Mouse (Mus musculus) midbrain, embryonic 15.5 days (tissue): ENCODE measurements around the gene Bloc1s5. TPM values are rescaled to one million over a fixed set of nuclear protein-coding genes. Genes with fewer than 3 reads are reported as not detected.

Experiments
- ATAC-seq: fragments of 200-750 bp; cut with Nextera tagmentation; replicated peaks from 2 replicates; pipeline ENCODE4 v1.8.0; 2017; ENCODE audit warnings: moderate TSS enrichment
- H3K27ac ChIP-seq: fragments of 300-500 bp; sonication (generic); 2 replicates; pipeline ENCODE4 v1.5.1; 2015; ENCODE audit warnings: mild to moderate bottlenecking, inconsistent platforms
- H3K27me3 ChIP-seq: fragments of 300-500 bp; sonication (generic); replicated peaks from 2 replicates; pipeline ENCODE4 v1.6.1; 2015; ENCODE audit warnings: inconsistent platforms
- H3K36me3 ChIP-seq: fragments of 300-500 bp; sonication (generic); replicated peaks from 2 replicates; pipeline ENCODE4 v1.6.1; 2015; ENCODE audit warnings: inconsistent platforms
- H3K4me1 ChIP-seq: fragments of 300-500 bp; sonication (generic); 2 replicates; pipeline ENCODE4 v1.6.1; 2015; ENCODE audit warnings: inconsistent platforms
- H3K4me2 ChIP-seq: fragments of 300-500 bp; sonication (generic); 2 replicates; pipeline ENCODE4 v1.6.1; 2015; ENCODE audit warnings: inconsistent platforms, mild to moderate bottlenecking, moderate library complexity
- H3K4me3 ChIP-seq: fragments of 300-500 bp; sonication (generic); 2 replicates; pipeline ENCODE4 v1.5.1; 2015; ENCODE audit warnings: mild to moderate bottlenecking, inconsistent platforms
- H3K9ac ChIP-seq: fragments of 300-500 bp; sonication (generic); 2 replicates; pipeline ENCODE4 v1.6.1; 2015; ENCODE audit warnings: mild to moderate bottlenecking, inconsistent platforms
- H3K9me3 ChIP-seq: fragments of 300-500 bp; sonication (generic); 2 replicates; pipeline ENCODE4 v1.6.1; 2016; ENCODE audit warnings: inconsistent platforms
- WGBS: fragments of 180-500 bp; shearing (Covaris S2); methylation state at CpG from one replicate; pipeline ENCODE4 v1.1.7; 2015; ENCODE audit warnings: mixed read lengths; 5-methylcytosine and 5-hydroxymethylcytosine counted together
- polyA plus RNA-seq: library from polyadenylated mRNA; unstranded; fragments of >200 nt; fragmentation: Nextera tagmentation; extraction: Ambion mirVana; gene quantifications from 2 replicates; pipeline ENCODE4 v1.2.1, GENCODE M21; 2015

Gene Bloc1s5
- polyA plus RNA-seq, 1 experiment from 2014 or later, result 21.0 TPM

DNA sequence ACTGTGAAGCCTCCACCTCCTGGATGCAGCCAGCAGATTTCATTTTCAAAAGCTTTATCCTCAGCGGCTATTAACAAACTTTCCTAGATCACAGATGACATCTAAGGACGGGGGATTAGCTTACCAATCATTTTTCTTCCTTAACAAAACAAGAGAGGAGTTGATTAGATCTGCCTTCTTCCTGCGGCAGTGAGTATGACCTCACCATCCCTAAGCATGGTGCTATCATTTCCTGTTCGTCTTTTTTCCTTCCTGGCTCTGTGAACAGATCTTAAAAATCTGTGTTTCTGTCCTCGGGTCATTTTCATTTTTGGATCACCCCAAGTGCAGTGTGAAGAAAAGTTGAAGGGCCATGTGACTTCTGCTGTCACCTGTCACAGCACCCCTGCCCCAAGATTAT is 20.6 kb downstream of the Bloc1s5 start:
- ATAC-seq, result no peak
- Histone ChIP-seq H3K4me3 (no peak overlapping the region), H3K9ac (no peak overlapping the region), H3K36me3 (no peaks in the 10 kb centered on the region; the same call in 1 of the 2 replicates), H3K4me2 (no peak overlapping the region), H3K9me3 (no peaks in the 10 kb centered on the region), H3K27me3 (no peaks in the 10 kb centered on the region), H3K27ac (no peak overlapping the region), H3K4me1 (no peaks in the 10 kb centered on the region)
- 67% methylated on average over 5 of the region's 5 CpGs for WGBS

DNA sequence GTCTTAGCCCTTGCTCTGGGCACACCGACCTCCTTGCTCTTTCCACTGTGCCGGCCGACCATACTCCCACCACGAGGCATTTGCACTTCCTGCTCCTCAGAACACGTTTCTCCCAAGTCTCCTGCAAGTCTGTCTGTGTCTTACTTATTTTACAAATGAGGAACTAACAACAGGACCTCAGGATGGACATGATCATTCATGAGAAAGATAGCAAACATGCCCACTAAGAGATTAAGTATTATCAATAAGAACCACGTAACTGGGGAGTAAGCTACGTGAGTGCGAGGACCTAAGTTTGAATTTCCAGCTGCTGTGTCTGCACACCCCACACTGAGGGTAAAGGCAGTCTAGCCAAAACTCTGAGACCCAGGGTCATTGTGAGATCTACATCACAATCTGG is 21.3 kb downstream of the Bloc1s5 start:
- WGBS, result 91% methylated on average over 8 of the region's 8 CpGs
- H3K4me3 ChIP-seq, result no peak overlapping the region
- no peak overlapping the region for H3K4me2 ChIP-seq
- H3K4me1 ChIP-seq, result no peaks in the 10 kb centered on the region
- no peaks in the 10 kb centered on the region for H3K27me3 ChIP-seq
- H3K9me3 ChIP-seq, result no peaks in the 10 kb centered on the region
- H3K9ac ChIP-seq, result no peak overlapping the region
- H3K36me3 ChIP-seq, result no peaks in the 10 kb centered on the region; the same call in 1 of the 2 replicates
- H3K27ac ChIP-seq, result no peak overlapping the region
- ATAC-seq, result no peak

DNA sequence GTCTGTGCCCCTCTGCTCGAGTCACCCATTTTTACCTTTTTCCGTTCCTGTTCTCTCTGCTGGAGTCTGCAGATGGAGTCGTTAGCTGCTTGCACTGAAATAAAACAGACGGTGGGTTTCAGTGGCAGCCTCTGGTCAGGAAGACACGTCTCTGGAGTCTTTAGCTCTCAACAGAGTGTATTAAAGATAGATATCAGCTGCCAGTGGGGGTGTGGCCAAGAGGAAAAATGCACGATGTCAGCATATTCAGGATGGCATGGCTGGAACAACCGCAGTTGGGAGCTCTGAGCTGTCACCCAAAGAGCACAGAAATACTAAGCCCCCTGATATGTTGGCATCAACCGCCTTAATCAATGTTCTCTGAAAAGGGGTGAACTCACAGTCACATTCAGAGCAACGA is 22.3 kb downstream of the Bloc1s5 start:
- WGBS, result 93% methylated on average over 9 of the region's 9 CpGs
- H3K4me3 ChIP-seq, result no peak overlapping the region

DNA sequence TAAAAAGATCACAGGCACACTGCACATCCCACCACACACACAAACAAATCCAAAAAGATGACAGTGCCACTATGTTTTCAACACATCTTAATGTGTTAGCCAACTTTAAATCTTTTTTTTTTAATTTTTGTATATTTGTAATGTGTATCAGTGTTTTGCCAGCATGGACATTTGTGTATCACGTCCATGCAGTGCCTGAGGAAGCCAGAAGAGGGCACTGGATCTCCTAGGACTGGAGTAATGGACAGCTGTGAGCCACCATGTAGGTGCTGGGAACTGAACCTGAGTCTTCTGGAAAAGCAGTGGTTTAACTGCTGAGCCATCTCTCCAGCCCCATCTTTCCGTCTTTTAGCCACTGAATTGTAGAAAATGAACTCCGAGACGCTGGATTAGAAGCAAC is 22.7 kb downstream of the Bloc1s5 start:
- WGBS, result 95% methylated on average over 4 of the region's 4 CpGs
- Histone ChIP-seq H3K4me3 (no peak overlapping the region), H3K9me3 (no peaks in the 10 kb centered on the region), H3K4me2 (no peak overlapping the region), H3K36me3 (no peaks in the 10 kb centered on the region; the same call in 1 of the 2 replicates), H3K9ac (no peak overlapping the region), H3K27me3 (no peaks in the 10 kb centered on the region), H3K27ac (no peak overlapping the region), H3K4me1 (no peaks in the 10 kb centered on the region)
- ATAC-seq, result no peak

More for the DNA sequence above, 22.3 kb downstream of the Bloc1s5 start:
- H3K27me3 ChIP-seq, result no peaks in the 10 kb centered on the region
- H3K4me2 ChIP-seq, result no peak overlapping the region
- no peak for ATAC-seq
- H3K36me3 ChIP-seq, result no peaks in the 10 kb centered on the region; the same call in 1 of the 2 replicates
- H3K9ac ChIP-seq, result no peak overlapping the region
- no peaks in the 10 kb centered on the region for H3K9me3 ChIP-seq
- H3K4me1 ChIP-seq, result no peaks in the 10 kb centered on the region
- H3K27ac ChIP-seq, result no peak overlapping the region

DNA sequence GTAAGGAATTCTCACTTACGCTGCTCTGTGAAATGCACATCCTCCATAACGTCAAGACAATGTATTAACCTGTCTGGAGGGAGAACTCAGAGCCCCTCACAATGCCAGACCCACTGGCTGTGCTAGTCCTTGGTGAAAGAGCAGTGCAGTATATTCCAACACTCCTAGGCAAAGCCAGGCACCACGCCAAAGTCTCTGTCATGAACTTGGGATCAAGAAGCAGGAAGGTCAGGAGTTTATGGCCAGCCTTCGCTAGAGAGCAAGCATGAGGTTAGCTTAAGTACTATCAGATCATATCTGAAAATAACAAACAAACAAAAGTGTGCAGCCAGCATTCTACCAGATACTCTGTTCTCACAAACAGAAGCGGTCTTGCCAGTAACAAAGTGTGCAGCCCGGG is 24.6 kb downstream of the Bloc1s5 start:
- Histone ChIP-seq H3K27me3 (no peaks in the 10 kb centered on the region), H3K27ac (no peak overlapping the region), H3K9ac (no peak overlapping the region), H3K36me3 (no peaks in the 10 kb centered on the region; the same call in 1 of the 2 replicates), H3K4me3 (no peak overlapping the region), H3K9me3 (no peaks in the 10 kb centered on the region), H3K4me2 (no peak overlapping the region), H3K4me1 (no peaks in the 10 kb centered on the region)
- no peak for ATAC-seq
- WGBS, result 88% methylated on average over 6 of the region's 6 CpGs

DNA sequence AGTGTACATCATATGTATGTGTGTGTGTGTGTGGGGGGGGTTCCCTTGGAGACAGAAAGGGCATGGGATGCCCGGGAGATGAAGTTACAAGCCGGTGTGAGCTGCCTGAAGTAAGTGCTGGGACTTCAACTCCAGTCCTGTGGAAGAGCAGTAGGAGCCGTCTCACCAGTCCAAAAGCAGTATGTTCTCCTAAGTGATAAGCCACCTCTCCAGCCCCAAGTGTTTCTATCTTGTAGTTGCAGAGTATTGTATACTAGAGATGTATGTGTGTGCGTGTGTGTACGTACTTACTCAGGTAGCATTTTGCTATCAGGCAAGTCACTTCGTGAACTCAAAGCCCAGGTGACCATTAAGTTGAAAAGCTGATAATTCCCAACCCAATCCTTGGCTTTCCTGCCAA is 27.8 kb downstream of the Bloc1s5 start:
- no peak for ATAC-seq
- no peak overlapping the region for H3K27ac ChIP-seq
- no peaks in the 10 kb centered on the region for H3K27me3 ChIP-seq
- no peaks in the 10 kb centered on the region; the same call in 1 of the 2 replicates for H3K36me3 ChIP-seq
- H3K4me2 ChIP-seq, result no peak overlapping the region
- no peak overlapping the region for H3K4me3 ChIP-seq
- H3K9me3 ChIP-seq, result no peaks in the 10 kb centered on the region
- 91% methylated on average over 6 of the region's 6 CpGs for WGBS
- no peak overlapping the region for H3K9ac ChIP-seq
- no peaks in the 10 kb centered on the region for H3K4me1 ChIP-seq

DNA sequence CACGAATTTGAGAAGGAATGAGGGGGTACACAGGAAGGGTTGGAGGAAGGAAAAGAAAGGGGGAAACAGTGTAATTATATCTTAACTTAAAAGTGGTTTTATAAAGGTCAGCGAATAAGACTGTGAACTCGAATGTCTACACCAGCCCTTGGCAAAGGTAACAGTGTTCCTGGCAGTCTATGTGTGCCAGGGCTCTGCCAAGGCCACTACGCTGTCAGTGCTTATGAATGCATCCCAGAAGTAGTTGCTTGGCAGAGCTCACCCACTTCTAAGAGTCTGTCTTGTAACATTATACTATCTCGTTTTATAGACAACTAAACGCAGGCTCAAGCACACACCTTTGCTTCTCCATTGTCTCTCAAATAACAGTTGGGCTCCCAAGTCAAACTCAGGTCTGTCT is 29.6 kb downstream of the Bloc1s5 start:
- no peaks in the 10 kb centered on the region for H3K9me3 ChIP-seq
- no peaks in the 10 kb centered on the region; the same call in 1 of the 2 replicates for H3K36me3 ChIP-seq
- no peaks in the 10 kb centered on the region for H3K4me1 ChIP-seq
- no peak overlapping the region for H3K4me3 ChIP-seq
- no peak overlapping the region for H3K27ac ChIP-seq
- no peaks in the 10 kb centered on the region for H3K27me3 ChIP-seq
- no peak for ATAC-seq
- 85% methylated on average over 6 of the region's 6 CpGs for WGBS
- no peak overlapping the region for H3K9ac ChIP-seq
- H3K4me2 ChIP-seq, result no peak overlapping the region

DNA sequence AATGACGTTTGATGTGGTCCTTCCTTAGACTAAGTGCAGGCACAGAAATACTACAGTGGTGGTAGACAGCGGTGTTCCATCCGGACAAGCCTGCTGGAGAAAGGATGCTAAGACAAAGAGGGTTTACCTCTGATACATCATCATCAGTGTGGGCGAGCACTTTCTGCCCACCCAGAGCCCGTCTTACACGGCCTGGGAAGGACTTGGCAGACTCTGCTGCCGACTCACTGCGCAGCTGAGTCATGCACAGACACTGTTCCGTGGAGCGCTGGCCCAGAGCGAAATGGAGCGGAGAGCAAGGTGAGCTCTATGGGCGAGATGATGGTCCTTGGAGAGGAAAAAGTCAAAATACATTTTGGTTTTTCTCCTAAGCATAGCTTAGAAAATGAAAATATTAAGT is 31.9 kb downstream of the Bloc1s5 start:
- no peak overlapping the region for H3K27ac ChIP-seq
- whole genome bisulfite sequencing, result 91% methylated on average over 13 of the region's 13 CpGs

DNA sequence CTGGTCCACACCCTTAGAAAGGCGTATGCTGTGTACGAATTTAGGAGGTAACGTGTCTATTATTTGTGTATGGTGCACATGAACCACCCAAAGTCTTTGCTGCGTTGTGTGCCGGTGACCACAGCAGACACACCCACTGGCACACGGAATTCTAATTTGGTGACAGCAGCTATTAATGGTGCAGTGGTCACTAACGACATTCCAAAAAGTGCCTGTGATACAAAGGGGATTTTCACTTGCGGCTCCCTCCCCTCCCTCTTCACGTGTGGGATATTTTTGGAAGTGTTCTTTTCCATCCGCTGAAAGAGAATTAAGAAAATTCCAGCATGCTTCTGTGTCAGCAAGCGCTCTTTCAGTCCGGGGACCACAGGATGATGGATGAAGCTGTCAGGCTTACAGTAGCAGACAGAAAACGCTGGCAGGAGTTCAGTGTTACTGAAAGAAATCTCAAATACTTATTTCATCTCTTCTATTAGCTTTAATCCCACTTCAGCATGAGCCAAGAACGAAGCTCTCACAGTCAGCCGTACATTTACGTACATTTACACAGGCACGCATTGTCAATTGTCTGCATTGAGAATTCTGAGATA is 32.6 kb downstream of the Bloc1s5 start:
- WGBS, result 80% methylated on average over 17 of the region's 17 CpGs
- Histone ChIP-seq H3K27ac (no peak overlapping the region), H3K9me3 (no peaks in the 10 kb centered on the region), H3K4me1 (no peaks in the 10 kb centered on the region), H3K36me3 (no peaks in the 10 kb centered on the region; the same call in 1 of the 2 replicates), H3K9ac (no peak overlapping the region), H3K27me3 (no peaks in the 10 kb centered on the region), H3K4me2 (no peak overlapping the region), H3K4me3 (no peak overlapping the region)
- ATAC-seq, result no peak

More for the DNA sequence above, 31.9 kb downstream of the Bloc1s5 start:
- Histone ChIP-seq H3K36me3 (no peaks in the 10 kb centered on the region; the same call in 1 of the 2 replicates), H3K27me3 (no peaks in the 10 kb centered on the region), H3K4me2 (no peak overlapping the region), H3K4me3 (no peak overlapping the region), H3K9ac (no peak overlapping the region), H3K4me1 (no peaks in the 10 kb centered on the region), H3K9me3 (no peaks in the 10 kb centered on the region)
- ATAC-seq, result no peak

DNA sequence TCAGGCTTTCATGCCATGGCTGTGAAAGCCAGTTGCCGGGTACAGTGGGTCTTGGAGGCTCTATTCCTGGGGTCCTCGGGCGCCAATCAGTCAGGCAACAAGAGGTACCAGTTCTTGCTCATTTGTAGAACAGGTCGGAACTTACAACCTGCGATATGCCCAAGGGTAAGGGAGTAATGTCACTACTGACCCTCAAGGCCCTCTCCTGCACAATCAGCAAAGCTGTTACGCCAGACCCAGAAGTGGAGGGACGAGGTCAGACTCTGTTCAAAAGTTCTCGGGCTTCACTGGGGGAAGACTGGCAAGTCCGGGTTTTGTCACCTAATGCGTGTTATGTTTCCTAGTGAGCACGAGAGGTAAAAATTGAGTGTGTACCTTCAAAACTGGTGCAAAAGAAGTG is 34.1 kb downstream of the Bloc1s5 start:
- H3K9me3 ChIP-seq, result no peaks in the 10 kb centered on the region
- no peaks in the 10 kb centered on the region for H3K4me1 ChIP-seq
- no peak for ATAC-seq
- no peak overlapping the region for H3K9ac ChIP-seq
- H3K36me3 ChIP-seq, result no peaks in the 10 kb centered on the region; the same call in 1 of the 2 replicates
- H3K27me3 ChIP-seq, result no peaks in the 10 kb centered on the region
- 92% methylated on average over 11 of the region's 11 CpGs for WGBS
- H3K4me3 ChIP-seq, result no peak overlapping the region
- H3K4me2 ChIP-seq, result no peak overlapping the region
- H3K27ac ChIP-seq, result no peak overlapping the region

DNA sequence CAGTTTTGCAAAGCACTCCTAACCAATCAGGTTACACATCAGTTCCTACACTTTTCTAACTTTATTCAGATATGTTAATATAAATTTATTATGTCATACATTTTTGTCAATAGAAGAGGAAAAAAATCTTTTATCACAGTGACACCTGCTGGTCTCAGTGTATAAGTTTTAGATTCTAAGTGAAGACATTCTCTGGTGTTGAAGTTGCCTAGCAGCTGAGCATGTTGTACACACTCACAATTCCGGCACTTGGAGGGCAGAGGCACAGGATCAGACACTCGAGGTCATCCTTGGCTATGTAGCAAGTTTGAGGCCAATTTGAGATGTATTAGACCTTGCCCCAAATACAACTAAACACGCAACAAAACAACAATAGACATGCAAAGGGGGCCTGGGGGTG is 37.8 kb downstream of the Bloc1s5 start:
- Histone ChIP-seq H3K27me3 (no peaks in the 10 kb centered on the region), H3K27ac (no peak overlapping the region), H3K9ac (no peak overlapping the region), H3K9me3 (no peaks in the 10 kb centered on the region), H3K4me3 (no peak overlapping the region), H3K4me1 (no peaks in the 10 kb centered on the region), H3K36me3 (no peaks in the 10 kb centered on the region), H3K4me2 (no peak overlapping the region)
- 52% methylated on average over 3 of the region's 3 CpGs for WGBS
- 0 out of 2 replicates have a peak, but pooled peaks have one; percentile 56 for ATAC-seq

DNA sequence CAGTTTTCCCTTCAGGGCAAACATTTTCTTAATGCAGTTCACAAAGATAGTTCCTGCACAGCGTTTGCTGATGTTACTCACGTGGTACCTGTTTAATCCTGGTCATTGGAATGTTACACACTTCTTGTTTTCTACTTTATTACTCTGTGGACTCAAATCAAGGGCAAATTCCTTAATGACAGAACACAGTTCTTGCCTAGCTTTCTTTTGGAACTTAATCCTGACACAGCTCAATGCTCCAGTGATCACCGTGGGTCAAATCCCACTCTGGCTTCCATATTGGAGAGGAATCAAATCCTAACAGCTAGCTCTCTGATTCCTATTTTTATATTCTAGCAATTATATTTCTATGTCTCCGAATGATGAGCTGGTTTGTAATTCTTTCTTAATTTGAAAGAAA is 38.4 kb downstream of the Bloc1s5 start:
- no peak overlapping the region for H3K27ac ChIP-seq
- no peak for ATAC-seq
- no peak overlapping the region for H3K9ac ChIP-seq
- WGBS, result 51% methylated on average over 4 of the region's 4 CpGs
- no peaks in the 10 kb centered on the region for H3K27me3 ChIP-seq
- no peak overlapping the region for H3K4me3 ChIP-seq
- no peaks in the 10 kb centered on the region for H3K4me1 ChIP-seq
- no peaks in the 10 kb centered on the region for H3K36me3 ChIP-seq
- H3K4me2 ChIP-seq, result no peak overlapping the region
- no peaks in the 10 kb centered on the region for H3K9me3 ChIP-seq

DNA sequence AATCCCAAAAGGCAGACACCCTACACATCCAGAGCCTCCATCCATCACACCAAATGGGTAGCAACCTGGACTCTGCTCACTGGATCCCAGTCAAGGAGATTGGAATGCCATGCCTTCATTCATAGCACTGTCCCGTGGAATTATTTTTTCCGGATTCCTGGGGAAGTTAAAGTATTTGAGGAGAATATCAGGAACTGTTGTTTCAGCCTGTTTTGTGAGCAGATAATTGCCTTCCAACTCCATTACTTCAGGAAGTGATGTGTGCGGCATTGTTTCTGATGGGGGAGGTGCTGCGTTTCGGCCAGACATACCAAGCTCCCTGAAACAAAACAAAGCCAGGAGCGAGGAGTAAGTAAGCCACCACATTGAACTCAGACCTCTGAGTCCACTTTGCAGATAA is 41.8 kb downstream of the Bloc1s5 start:
- ATAC-seq, result no peak
- Histone ChIP-seq H3K4me2 (no peak overlapping the region), H3K9me3 (no peaks in the 10 kb centered on the region), H3K4me1 (no peaks in the 10 kb centered on the region), H3K27ac (no peak overlapping the region), H3K4me3 (no peak overlapping the region), H3K9ac (no peak overlapping the region), H3K27me3 (no peaks in the 10 kb centered on the region), H3K36me3 (no peaks in the 10 kb centered on the region)
- WGBS, result 41% methylated on average over 6 of the region's 6 CpGs
